ENCODE assay signal across 10 mouse cellular contexts in genomic region chr8:126737032-126737431, GRCm38 (mm10).
DNase-seq lines count a peak whose midpoint lies in the region; ATAC-seq and TF ChIP-seq lines count a peak whose summit lies in the region.
"Had no signal": no experiment of that assay in that cellular context is flagged by ENCODE, and none has a peak within 500 bp of the region (broad histone marks: within the 10 kb centered on the region; RNA-seq: fewer than 3 reads in every experiment).

No protein-coding gene starts in this region.

- peak overlapping the region; percentile 89 for H3K27ac ChIP-seq in heart, embryonic 10.5 days
- H3K27ac ChIP-seq in left cerebral cortex, adult 2 months, result peak overlapping the region; percentile 88
- H3K27ac ChIP-seq in hindbrain, postnatal 0 days, result peak overlapping the region; percentile 89
- peak overlapping the region; percentile 68; the same call in 1 of the 2 replicates for H3K27ac ChIP-seq in midbrain, embryonic 15.5 days

- no peaks in the 10 kb centered on the region for H3K9me3 ChIP-seq in heart, embryonic 10.5 days
- H3K9me3 ChIP-seq in hindbrain, postnatal 0 days (ENCODE audit: low read length), result no peaks in the 10 kb centered on the region
- no peaks in the 10 kb centered on the region for H3K9me3 ChIP-seq in midbrain, embryonic 15.5 days

- ATAC-seq in hindbrain, postnatal 0 days, result no peak
- no peak for ATAC-seq in midbrain, embryonic 15.5 days (replicated peaks)

- H3K4me1 ChIP-seq in heart, embryonic 10.5 days, result peaks cover 28% of the 10 kb centered on the region
- peaks cover 25% of the 10 kb centered on the region for H3K4me1 ChIP-seq in hindbrain, postnatal 0 days (ENCODE audit: insufficient read depth, low read length)
- H3K4me1 ChIP-seq in midbrain, embryonic 15.5 days, result peaks cover 41% of the 10 kb centered on the region

- WGBS in heart, embryonic 10.5 days, result 61% methylated on average over 5 of the region's 5 CpGs
- WGBS in hindbrain, postnatal 0 days, result 47% methylated on average over 5 of the region's 5 CpGs
- WGBS in midbrain, embryonic 15.5 days, result 52% methylated on average over 5 of the region's 5 CpGs

- H3K27me3 ChIP-seq in heart, embryonic 10.5 days (ENCODE audit: insufficient read depth, poor library complexity, severe bottlenecking), result no peaks in the 10 kb centered on the region
- H3K27me3 ChIP-seq in hindbrain, postnatal 0 days (ENCODE audit: insufficient read depth, low read length), result no peaks in the 10 kb centered on the region
- H3K27me3 ChIP-seq in midbrain, embryonic 15.5 days (replicated peaks), result no peaks in the 10 kb centered on the region
- H3K27me3 ChIP-seq: Patski had no signal

- no peak overlapping the region for H3K4me3 ChIP-seq in heart, embryonic 10.5 days
- no peak overlapping the region for H3K4me3 ChIP-seq in left cerebral cortex, adult 2 months
- H3K4me3 ChIP-seq in hindbrain, postnatal 0 days (ENCODE audit: low read length), result no peak overlapping the region
- H3K4me3 ChIP-seq in midbrain, embryonic 15.5 days, result no peak overlapping the region

- intact Hi-C loops in left cerebral cortex, adult 2 months (cut with DNase I), result loop anchor here (2.0 kb wide), 1 partner anchor 240 kb away; no protein-coding TSS in a partner anchor
- intact Hi-C loops in left cerebral cortex, postnatal 25 days (cut with DNase I), result loop anchor here (5.0 kb wide), 1 partner anchor 170 kb away; no protein-coding TSS in a partner anchor

- peak; percentile 68 for DNase-seq in heart, embryonic 10.5 days (ENCODE audit: low spot score)
- DNase-seq in heart, adult 8-10 months (ENCODE audit: low spot score), result no peak
- no peak for DNase-seq in left cerebral cortex, adult 2 months (ENCODE audit: extremely low spot score in 1 of 2, low spot score in 2 of 2)
- no peak for DNase-seq in left cerebral cortex, postnatal 25 days (ENCODE audit: low spot score in 2 of 2)
- DNase-seq in hindbrain, postnatal 0 days (ENCODE audit: low spot score), result no peak
- no peak for DNase-seq in ovary, adult 18-20 months (ENCODE audit: low spot score)
- DNase-seq in right cerebral cortex, postnatal 36 days (ENCODE audit: low spot score in 2 of 2), result no peak
- DNase-seq: thymus, postnatal 14 days had no signal

- TF ChIP-seq CTCF in left cerebral cortex, adult 2 months (IDR thresholded peaks at IDR 0.05), result no peak
- no peak for TF ChIP-seq CTCF in hindbrain, postnatal 0 days (IDR thresholded peaks at IDR 0.05; ENCODE audit: low read depth)

- H3K9ac ChIP-seq in hindbrain, postnatal 0 days (replicated peaks; ENCODE audit: low read length), result no peak overlapping the region
- no peak overlapping the region for H3K9ac ChIP-seq in midbrain, embryonic 15.5 days

- H3K4me2 ChIP-seq in hindbrain, postnatal 0 days (ENCODE audit: low read depth, low read length), result 0 out of 2 replicates have a peak overlapping the region, but pooled peaks have one; percentile 1
- H3K4me2 ChIP-seq in midbrain, embryonic 15.5 days, result no peak overlapping the region

- H3K36me3 ChIP-seq in heart, embryonic 10.5 days, result no peaks in the 10 kb centered on the region
- no peaks in the 10 kb centered on the region for H3K36me3 ChIP-seq in hindbrain, postnatal 0 days (ENCODE audit: insufficient read depth, low read length)
- H3K36me3 ChIP-seq in midbrain, embryonic 15.5 days (replicated peaks), result no peaks in the 10 kb centered on the region
